Mouse (Mus musculus) Patski (cell line): ENCODE measurements at regions not wholly inside any gene's neighbourhood (a gene's known extent, or its start where the extent isn't known, plus 50 kb on each side); places are given as distances from the start of the nearest gene placed in this dataset.

ENCODE experiments used
- ATAC-seq: fragments of 100-300 bp; one replicate; pipeline ENCODE4 v1.8.0; 2021
- CTCF ChIA-PET: fragments of 350-600 bp; sonication (Branson Sonifier 250); formaldehyde crosslinking; loops from one replicate; lab custom pipeline; 2022; ENCODE audit warnings: inconsistent platforms; lab: Charles Lee
- POLR2A ChIA-PET: fragments of 350-600 bp; sonication (Branson Sonifier 250); formaldehyde crosslinking; loops from one replicate; lab custom pipeline; 2022; ENCODE audit warnings: antibody characterized with exemption, inconsistent platforms; lab: Charles Lee
- DNase-seq: peaks from one replicate; pipeline ENCODE4 v3.0.0-alpha.2; 2011; ENCODE audit warnings: low read depth, low spot score
- H3K27me3 ChIP-seq: fragments of 371-371 bp; one replicate; pipeline ENCODE4 v1.5.1; 2021
- CTCF ChIP-seq: fragments of 100-300 bp; IDR thresholded peaks from one replicate; pipeline ENCODE4 v1.5.1; 2021
- in situ Hi-C: fragments of 300-500 bp; cut with MboI; formaldehyde crosslinking; loops from 3 replicates; pipeline ENCODE4 v1.11.1; 2018; ENCODE audit warnings: low pct_unique_long_range_greater_than_20kb, mixed read lengths

- POLR2A ChIA-PET = interaction anchor here (0.6 kb wide), 1 partner anchor 664 kb away, joined by 4 read pairs; no protein-coding TSS in a partner anchor
- CTCF ChIA-PET = interaction anchor here (1.1 to 1.4 kb wide), 2 partner anchors 32 to 44 kb away, joined by 3 read pairs; no protein-coding TSS in a partner anchor
- in situ Hi-C loops = no loop called here
- TF ChIP-seq CTCF = no peak
- ATAC-seq = peak; percentile 100
- DNase-seq = peak; percentile 75
- no peaks in the 10 kb centered on the region for H3K27me3 ChIP-seq
Measured at GRCm38 (mm10) chr10:16589399-16589798, 1133.6 kb upstream of the Cited2 start.

- in situ Hi-C loops = no loop called here
- ATAC-seq (no peak), DNase-seq (no peak)
- no peak for TF ChIP-seq CTCF
- no peaks in the 10 kb centered on the region for H3K27me3 ChIP-seq
- ChIA-PET POLR2A (no interaction called here), CTCF (no interaction called here)
Measured at GRCm38 (mm10) chr10:16592870-16593269, 1130.1 kb upstream of the Cited2 start.

- DNase-seq (no peak), ATAC-seq (no peak)
- CTCF ChIA-PET = no interaction called here
- POLR2A ChIA-PET = interaction anchor here (0.6 kb wide), 1 partner anchor 559 kb away, joined by 3 read pairs; no protein-coding TSS in a partner anchor
- TF ChIP-seq CTCF = no peak
- in situ Hi-C loops = no loop called here
- H3K27me3 ChIP-seq = no peaks in the 10 kb centered on the region
Measured at GRCm38 (mm10) chr10:16600041-16600440, 1123.0 kb upstream of the Cited2 start.

- no peak for TF ChIP-seq CTCF
- no peak for DNase-seq
- ChIA-PET CTCF (interaction anchor here (1.1 kb wide), 1 partner anchor 60 kb away, joined by 3 read pairs; no protein-coding TSS in a partner anchor), POLR2A (interaction anchor here (0.6 kb wide), 1 partner anchor 558 kb away, joined by 3 read pairs; no protein-coding TSS in a partner anchor)
- H3K27me3 ChIP-seq = no peaks in the 10 kb centered on the region
- ATAC-seq = no peak
- in situ Hi-C loops = no loop called here
Measured at GRCm38 (mm10) chr10:16600551-16601224, 1122.3 kb upstream of the Cited2 start.

DNA sequence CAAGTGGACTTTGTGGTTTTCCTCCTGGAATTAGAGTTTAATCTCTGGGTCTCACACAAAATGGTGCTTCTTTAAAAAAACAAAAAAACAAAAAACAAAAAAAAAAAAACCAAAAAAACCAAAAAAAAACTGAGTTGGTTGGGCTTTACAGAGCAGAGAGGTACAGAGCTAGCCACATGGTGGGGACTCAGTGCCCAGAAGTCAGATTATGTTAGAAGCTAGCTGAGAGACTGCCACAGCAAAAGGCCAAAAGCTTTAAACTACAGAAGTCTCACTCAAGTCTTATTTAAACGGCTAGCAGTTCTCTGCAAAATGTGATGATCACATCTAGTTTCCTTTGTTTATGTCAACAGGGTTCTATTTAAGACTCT, 1121.8 kb upstream of the Cited2 start:
- ChIA-PET POLR2A (no interaction called here), CTCF (interaction anchor here (1.1 kb wide), 1 partner anchor 61 kb away, joined by 3 read pairs; no protein-coding TSS in a partner anchor)
- no peaks in the 10 kb centered on the region for H3K27me3 ChIP-seq
- ATAC-seq (no peak), DNase-seq (no peak)
- TF ChIP-seq CTCF = no peak
- in situ Hi-C loops = no loop called here

DNA sequence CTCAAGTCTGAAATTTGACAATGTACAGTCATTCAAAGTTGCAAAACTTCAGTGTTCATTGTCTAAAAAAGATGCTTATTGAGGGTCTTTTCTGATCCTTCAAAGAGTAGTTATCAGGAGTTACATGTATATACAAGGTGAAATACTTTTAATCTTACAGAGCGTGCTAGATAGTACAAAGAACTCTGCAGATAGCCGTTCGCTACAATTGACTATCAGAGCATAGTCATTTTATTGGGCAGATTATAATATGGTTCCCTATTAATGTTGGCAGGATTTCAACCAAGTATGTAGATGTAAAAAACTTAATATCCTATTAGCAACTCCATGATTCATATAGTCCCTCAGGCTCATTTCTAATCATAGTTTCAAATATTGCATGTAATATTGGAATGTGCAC, 1114.7 kb upstream of the Cited2 start:
- H3K27me3 ChIP-seq = no peaks in the 10 kb centered on the region
- DNase-seq (no peak), ATAC-seq (no peak)
- no peak for TF ChIP-seq CTCF
- in situ Hi-C loops = no loop called here
- ChIA-PET POLR2A (no interaction called here), CTCF (no interaction called here)

DNA sequence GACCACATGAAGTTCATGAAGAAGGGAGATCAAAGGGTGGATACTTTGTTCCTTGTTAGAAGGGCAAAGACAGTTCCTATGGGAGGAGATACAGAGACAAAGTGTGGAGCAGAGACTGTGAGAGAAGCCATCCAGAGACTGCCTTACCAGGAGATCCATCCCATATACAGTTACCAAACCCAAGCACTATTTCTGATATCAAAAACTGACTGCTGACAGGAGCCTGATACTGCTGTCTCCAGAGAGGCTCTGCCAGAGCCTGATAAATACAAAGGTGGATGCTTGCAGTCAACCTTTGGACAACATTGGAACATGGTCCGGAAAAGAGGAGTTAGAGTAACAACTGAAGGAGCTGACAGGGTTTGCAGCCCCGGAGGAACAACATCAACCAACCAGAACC, 1104.3 kb upstream of the Cited2 start:
- in situ Hi-C loops = no loop called here
- ChIA-PET CTCF (no interaction called here), POLR2A (no interaction called here)
- ATAC-seq (no peak), DNase-seq (no peak)
- H3K27me3 ChIP-seq = no peaks in the 10 kb centered on the region
- TF ChIP-seq CTCF = no peak

- in situ Hi-C loops = no loop called here
- H3K27me3 ChIP-seq = no peaks in the 10 kb centered on the region
- CTCF ChIA-PET = no interaction called here
- POLR2A ChIA-PET = no interaction called here
- TF ChIP-seq CTCF = no peak
- ATAC-seq (no peak), DNase-seq (no peak)
Measured at GRCm38 (mm10) chr10:16619584-16619983, 1103.4 kb upstream of the Cited2 start.

DNA sequence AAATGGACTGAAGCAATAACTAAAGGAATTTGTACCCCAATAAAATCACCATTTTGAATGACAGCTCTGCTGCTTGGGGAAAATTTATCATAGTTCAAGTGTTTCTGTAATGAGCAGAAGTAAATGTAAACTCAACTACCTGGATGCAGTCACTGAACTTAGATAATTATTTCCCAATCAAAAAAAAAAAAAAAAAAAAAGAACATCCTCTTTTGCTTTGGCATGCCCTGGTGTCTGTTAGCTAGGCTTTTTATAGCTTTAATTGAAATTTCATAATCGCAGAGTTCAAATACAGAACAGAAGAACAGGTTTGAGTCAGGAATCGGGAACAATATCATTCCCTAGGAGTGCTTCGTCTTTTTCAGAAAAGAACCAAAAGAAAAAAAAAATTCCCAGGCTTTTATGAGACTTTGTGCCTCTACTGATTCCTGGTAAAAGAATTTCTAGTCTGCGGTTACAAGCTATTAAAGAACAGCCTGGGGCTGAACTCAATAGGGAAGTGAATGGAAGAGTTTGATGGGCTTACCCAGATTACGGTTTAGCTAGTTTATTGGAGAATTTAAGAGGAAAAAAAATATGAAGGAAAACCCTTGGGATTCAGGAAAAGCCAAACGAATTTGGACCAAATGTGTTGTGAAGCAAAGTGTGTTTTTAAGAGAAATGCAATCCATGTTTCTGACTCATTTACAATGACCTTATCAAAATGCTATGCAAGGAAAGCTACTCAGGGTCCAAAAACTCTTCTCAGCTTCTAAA, 1102.0 kb upstream of the Cited2 start:
- POLR2A ChIA-PET = interaction anchor here (0.6 to 0.7 kb wide), 2 partner anchors 964 to 1351 kb away, joined by 3 to 4 read pairs; no protein-coding TSS in a partner anchor
- in situ Hi-C loops = no loop called here
- TF ChIP-seq CTCF = no peak

GRCm38 (mm10) chr10:16622821-16623220, 1100.2 kb upstream of the Cited2 start:
- no peak for TF ChIP-seq CTCF
- ATAC-seq (no peak), DNase-seq (no peak)
- ChIA-PET POLR2A (no interaction called here), CTCF (no interaction called here)
- in situ Hi-C loops = no loop called here
- no peaks in the 10 kb centered on the region for H3K27me3 ChIP-seq

More for the DNA sequence above, 1102.0 kb upstream of the Cited2 start:
- no peaks in the 10 kb centered on the region for H3K27me3 ChIP-seq
- DNase-seq (no peak), ATAC-seq (peak; percentile 44)
- CTCF ChIA-PET = interaction anchor here (0.9 to 1.3 kb wide), 3 partner anchors 9 to 31 kb away, joined by 3 to 5 read pairs (median 3); no protein-coding TSS in a partner anchor

GRCm38 (mm10) chr10:16633236-16633635, 1089.8 kb upstream of the Cited2 start:
- no peak for DNase-seq
- in situ Hi-C loops = no loop called here
- POLR2A ChIA-PET = no interaction called here
- no peak for TF ChIP-seq CTCF
- H3K27me3 ChIP-seq = no peaks in the 10 kb centered on the region
- no peak for ATAC-seq
- CTCF ChIA-PET = interaction anchor here (1.4 kb wide), 1 partner anchor 13 kb away, joined by 3 read pairs; no protein-coding TSS in a partner anchor
